Mouse (Mus musculus) brown adipose tissue, adult 24 weeks (tissue): ENCODE results near the gene Grrp1. TPM values are rescaled to one million over a fixed set of nuclear protein-coding genes. Genes with fewer than 3 reads are reported as not detected.
"Not testable (repeated sequence)": the region's sequence is repeated elsewhere in the genome, so short reads cannot be mapped to it uniquely, and the experiment has no call there.

ENCODE experiments used
- H3K27ac ChIP-seq: fragments of 200-500 bp; replicated peaks from 2 replicates; pipeline ENCODE4 v1.5.1; 2012; ENCODE audit warnings: low read depth, mild to moderate bottlenecking, low read length
- H3K4me1 ChIP-seq: fragments of 200-500 bp; 2 replicates; pipeline ENCODE4 v1.6.1; 2012; ENCODE audit warnings: low read length, mixed read lengths; ENCODE audit not compliant: control insufficient read depth, insufficient read depth, insufficient read length
- H3K4me3 ChIP-seq: fragments of 200-500 bp; 2 replicates; pipeline ENCODE4 v1.5.1; 2012; ENCODE audit warnings: low read depth, mild to moderate bottlenecking, low read length, moderate library complexity; ENCODE audit not compliant: insufficient read depth
- polyA plus RNA-seq: library from polyadenylated mRNA; stranded (reverse); fragments of >200 nt; gene quantifications from 2 replicates; pipeline ENCODE4 v1.2.4, GENCODE M21; 2012; ENCODE audit not compliant: missing spikeins, insufficient read depth, insufficient read length

The Grrp1 gene
- polyA plus RNA-seq, 1 experiment, result 2.8 TPM

DNA sequence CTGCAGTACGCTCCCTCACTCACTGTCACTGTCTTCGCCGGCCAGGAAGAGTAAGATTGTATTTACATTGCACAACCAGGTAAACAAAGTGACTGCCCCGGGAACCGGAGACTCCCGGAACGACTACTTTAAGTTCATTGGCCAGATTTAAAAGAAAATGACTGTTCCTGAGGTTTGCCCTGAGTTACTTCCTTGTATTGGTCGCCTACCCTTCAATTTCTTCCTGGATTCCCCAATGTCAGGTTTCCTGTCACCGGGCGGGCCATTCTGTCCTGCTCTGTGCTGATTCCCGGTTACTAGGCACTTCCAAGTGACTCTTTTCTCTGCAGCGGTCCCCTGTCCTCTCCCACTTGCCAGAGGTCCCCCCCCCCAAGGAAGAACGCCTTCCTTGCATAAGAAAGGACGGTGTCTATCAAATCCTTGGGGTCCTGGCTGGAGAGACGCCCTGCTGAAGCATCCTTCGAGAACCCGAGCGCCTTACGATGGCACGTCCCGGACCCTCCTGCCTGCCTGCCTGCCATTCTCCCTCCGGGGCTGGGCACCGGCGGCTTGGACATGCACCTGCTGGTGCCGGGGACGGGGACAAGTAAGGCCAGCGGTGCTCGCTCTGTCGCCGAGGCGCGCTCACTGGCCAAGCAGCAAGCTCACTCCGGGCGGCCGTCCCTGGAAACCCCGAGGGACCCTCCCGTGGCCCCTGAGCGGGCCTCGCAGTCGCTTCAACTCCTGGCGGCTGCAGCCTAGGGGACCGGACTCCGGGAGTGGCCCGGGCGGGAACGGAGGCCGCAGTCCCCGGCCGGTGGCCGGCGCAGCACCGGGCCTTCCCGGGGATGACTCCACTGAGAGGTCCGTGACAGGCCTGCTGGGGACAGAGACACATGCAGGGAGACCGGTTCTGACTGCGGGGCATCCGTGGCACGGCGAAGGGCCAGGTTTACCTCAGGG is 32.6 kb upstream of the Grrp1 start:
- Histone ChIP-seq H3K4me3 (peak overlapping the region; percentile 94), H3K27ac (0 out of 2 replicates have a peak overlapping the region, but pooled peaks have one; percentile 8), H3K4me1 (peaks cover 2% of the 10 kb centered on the region; the same call in 1 of the 2 replicates)

DNA sequence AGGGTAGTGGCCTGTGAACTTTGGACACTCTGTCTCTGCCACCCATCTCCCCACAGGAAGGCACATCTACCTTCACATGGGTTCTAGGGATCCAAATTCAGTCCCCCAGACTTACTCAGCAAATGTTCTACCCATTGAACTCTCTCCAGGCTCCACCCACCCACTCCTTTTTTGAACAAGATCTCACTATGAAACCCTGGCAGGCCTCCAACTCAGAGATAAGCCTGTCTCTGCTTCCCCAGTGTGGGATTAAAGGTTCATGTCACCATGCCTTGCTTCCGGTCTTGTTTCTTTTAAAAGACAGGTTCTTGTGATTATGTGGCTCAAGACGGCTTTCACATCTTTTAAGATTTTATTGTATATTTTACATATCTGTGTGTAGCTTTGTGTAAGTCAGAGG is 31.0 kb upstream of the Grrp1 start:
- Histone ChIP-seq H3K27ac (no peak overlapping the region), H3K4me3 (no peak overlapping the region), H3K4me1 (peaks cover 2% of the 10 kb centered on the region; the same call in 1 of the 2 replicates)

DNA sequence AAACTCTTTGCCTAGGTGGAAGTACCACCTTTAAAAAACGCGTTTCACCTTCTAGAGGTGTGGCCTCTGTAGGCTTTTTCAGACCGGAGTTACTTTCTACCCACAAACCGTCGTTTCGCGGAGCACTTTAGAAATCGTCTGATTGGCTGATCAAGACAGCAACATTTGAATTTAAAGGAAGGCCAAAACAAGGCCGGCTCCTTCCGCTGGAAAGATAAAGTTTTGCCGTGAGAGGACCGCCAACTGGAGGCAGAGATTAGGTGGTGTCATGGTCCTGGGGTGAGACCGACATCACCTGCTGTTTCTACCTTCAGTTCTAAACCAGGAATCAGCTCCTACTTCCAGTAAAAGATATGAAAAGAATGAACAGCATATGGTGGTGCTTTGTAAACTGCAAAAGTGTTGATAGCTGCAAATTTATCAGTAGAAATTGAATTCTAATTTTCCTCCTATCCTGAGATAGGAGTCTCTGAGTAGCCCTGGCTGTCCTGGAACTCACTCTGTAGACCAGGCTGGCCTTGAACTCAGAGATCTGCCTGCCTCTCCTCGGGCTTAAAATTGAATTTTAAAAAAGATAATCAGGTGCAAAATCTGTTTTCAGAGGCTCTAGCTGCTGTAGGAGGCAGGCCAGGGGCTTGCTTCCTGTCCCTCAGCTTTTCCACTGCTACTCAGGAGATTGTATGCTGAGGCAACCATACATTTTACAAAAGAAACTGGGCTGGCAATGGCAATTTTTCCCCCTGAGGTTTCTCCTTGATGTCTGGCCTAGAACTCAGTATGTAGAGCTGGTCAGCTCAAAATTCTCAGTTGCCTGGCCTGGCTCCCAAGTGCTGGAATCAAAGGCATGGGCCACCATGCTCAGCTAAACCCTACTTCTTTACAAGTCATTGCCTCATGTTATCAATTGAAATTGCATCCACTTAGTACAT is 19.8 kb upstream of the Grrp1 start:
- no peaks in the 10 kb centered on the region for H3K4me1 ChIP-seq
- H3K4me3 ChIP-seq, result no peak overlapping the region

DNA sequence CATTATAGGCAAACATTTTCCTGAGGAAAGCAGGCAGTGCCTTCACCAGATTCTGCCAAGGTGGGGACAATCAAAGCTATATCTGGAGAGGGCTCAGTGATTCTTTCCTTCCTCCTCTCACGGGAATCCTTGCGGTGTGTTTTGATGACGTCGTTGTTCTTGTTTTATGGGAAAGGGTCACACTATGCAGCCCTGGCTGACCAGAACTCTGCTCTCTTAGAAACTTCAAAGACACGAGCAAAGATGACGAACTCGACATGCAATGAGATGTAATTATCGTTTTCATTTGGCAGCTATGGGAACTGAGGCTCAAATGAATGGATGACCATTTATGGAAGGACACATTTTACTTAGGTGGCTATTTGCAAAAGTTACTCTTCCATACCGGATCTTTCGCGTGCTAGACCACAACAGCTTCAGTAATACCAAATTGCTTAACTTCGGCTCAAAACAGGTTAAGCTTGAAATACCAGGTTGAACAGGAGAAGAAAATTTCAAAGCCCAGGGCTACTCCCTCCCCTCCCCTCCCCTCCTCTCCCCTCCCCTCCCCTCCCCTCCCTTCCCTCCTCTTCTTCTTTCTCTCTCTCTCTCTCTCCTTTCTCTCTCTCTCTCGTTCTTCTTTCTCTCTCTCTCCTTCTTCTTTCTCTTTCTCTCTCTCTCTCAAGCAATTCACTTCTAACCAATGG is 19.0 kb upstream of the Grrp1 start:
- Histone ChIP-seq H3K4me1 (no peaks in the 10 kb centered on the region), H3K4me3 (no peak overlapping the region), H3K27ac (no peak overlapping the region)

More for the DNA sequence above, 19.8 kb upstream of the Grrp1 start:
- no peak overlapping the region for H3K27ac ChIP-seq

DNA sequence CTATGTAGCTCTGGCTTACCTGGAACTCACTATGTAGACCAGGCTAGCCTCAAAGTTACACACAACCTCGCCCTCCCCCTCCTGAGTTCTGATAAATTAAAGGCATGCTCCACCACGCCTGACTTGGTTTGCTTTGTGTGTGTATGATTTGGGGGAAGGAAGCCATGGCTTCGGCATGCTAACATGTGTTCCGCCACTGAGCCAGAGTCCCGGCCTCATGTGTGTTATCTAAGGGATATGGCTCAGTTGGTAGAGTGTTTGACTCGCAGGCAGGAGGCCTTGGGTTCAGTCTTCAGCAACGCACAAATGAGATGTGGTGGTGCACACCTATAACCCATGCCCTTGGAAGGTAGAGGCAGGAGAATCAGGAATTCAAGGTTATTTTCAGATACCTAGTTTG is 18.1 kb upstream of the Grrp1 start:
- H3K4me1 ChIP-seq, result no peaks in the 10 kb centered on the region
- no peak overlapping the region for H3K27ac ChIP-seq
- no peak overlapping the region for H3K4me3 ChIP-seq

DNA sequence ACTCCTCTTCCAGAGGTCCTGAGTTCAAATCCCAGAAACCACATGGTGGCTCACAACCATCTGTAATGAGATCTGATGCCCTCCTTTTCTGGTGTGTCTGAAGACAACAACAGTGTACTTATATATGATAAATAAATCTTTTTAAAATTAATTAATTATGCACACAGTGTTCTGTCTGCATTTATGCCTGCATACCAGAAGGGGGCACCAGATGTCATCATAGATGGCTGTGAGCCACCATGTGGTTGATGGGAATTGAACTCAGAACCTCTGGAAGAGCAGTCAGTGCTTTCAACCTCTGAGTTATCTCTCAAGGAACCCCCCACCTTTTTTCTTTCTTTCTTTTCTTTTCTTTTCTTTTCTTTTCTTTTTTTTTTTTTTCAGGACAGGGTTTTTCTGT is 15.7 kb upstream of the Grrp1 start:
- not testable (repeated sequence) for H3K27ac ChIP-seq, H3K4me1 ChIP-seq, H3K4me3 ChIP-seq

DNA sequence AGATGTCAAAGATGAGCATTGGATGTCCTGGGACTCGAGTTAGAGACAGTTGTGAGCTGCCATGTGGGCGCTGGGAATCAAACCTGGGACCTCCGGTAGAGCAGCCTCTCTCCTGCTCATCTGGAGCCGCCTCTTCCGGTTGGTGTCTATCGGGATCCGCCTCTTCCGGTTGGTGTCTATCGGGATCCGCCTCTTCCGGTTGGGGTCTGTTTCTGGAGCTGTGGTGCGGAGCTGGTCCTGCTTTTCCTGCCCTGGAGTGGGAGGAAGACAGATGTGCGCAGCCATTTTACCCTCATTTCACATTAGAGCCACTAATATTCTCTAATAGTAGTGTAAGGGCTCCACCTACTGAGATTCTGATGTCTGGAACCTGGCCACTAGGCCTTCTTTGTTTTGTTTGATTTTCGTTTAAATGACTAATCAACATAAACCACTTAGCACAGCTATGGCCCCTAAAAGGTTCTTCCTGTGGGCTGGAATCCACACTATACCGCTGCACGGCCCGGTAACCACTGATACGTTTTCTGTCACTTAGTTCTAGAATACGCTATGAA is 14.3 kb upstream of the Grrp1 start:
- no peak overlapping the region for H3K4me3 ChIP-seq
- H3K4me1 ChIP-seq, result no peaks in the 10 kb centered on the region
- H3K27ac ChIP-seq, result no peak overlapping the region

DNA sequence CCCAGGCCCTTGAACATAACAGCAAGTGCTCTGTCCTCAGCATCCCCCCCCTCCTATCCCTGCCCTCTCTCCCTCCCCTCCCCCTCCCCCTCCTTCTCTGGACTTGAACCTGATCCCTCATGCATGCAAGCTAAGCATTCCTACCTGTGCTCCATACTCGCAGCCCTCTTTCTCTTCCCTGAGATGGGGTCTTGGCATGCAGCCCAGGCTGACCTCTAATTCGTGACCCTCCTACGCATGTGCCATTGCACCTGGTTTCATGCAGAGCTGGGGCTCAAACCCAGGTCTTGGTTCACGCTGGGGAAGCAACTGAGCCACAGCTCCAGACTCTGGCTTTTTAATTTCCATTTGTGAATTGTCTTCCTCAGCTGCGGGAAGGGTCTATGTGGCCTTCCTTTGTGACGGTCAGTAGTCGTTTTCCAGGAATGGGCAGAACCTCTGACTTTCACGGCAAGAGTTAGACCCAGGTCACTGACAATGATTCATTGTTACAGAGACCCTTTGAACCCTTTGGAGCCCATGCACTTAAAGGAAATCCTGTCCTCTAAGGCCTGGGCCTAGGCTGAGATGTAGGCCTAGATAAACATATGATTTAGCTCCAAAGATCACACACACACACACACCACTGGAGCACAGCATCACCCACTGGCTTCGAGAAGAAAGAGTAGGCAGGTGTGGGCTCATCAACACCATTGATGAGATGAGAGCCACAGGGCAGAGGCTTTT is 12.1 kb upstream of the Grrp1 start:
- peak overlapping the region; percentile 28; the same call in 1 of the 2 replicates for H3K27ac ChIP-seq
- H3K4me1 ChIP-seq, result no peaks in the 10 kb centered on the region

DNA sequence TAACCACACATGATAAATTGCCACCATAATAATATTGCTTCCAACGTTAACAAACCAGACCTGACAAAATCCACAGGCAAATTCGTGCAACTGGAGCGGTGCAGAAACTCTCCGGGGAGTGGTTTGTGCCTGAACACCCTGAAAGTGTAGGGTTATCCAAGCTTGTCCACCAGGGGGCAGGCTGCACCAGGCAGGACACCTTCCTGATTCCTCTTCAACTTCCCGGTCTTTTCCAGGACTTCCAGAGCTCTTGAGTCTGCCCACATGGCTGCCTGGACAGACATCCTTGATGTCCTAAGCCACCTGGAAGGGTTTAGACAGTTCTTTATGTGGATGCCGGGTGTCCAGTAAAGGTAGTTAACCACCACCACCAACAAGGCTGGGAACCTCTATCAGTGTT is 9.3 kb upstream of the Grrp1 start:
- no peak overlapping the region for H3K27ac ChIP-seq
- H3K4me1 ChIP-seq, result no peaks in the 10 kb centered on the region
- no peak overlapping the region for H3K4me3 ChIP-seq

More for the DNA sequence above, 12.1 kb upstream of the Grrp1 start:
- H3K4me3 ChIP-seq, result no peak overlapping the region

DNA sequence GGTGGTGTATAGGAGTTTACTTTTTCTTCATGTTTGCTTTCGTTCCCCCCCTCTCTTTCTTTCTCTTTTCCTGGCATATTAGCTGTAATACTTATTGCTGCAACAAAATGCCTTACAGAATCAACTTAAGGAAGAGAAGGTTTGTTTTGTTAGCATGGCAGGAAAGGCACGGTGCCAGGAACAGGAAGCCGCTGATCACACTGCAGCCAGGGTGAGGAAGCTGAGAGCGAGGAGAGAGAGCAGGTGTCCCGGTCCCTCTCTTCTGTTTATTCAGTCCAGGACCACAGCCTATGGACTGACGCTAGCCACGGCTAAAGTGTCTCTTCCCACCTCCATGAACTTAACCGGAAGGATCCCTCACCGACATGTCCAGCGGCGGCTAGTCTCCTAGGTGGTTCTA is 4.4 kb upstream of the Grrp1 start:
- Histone ChIP-seq H3K27ac (no peak overlapping the region), H3K4me1 (peaks cover 5% of the 10 kb centered on the region), H3K4me3 (no peak overlapping the region)

DNA sequence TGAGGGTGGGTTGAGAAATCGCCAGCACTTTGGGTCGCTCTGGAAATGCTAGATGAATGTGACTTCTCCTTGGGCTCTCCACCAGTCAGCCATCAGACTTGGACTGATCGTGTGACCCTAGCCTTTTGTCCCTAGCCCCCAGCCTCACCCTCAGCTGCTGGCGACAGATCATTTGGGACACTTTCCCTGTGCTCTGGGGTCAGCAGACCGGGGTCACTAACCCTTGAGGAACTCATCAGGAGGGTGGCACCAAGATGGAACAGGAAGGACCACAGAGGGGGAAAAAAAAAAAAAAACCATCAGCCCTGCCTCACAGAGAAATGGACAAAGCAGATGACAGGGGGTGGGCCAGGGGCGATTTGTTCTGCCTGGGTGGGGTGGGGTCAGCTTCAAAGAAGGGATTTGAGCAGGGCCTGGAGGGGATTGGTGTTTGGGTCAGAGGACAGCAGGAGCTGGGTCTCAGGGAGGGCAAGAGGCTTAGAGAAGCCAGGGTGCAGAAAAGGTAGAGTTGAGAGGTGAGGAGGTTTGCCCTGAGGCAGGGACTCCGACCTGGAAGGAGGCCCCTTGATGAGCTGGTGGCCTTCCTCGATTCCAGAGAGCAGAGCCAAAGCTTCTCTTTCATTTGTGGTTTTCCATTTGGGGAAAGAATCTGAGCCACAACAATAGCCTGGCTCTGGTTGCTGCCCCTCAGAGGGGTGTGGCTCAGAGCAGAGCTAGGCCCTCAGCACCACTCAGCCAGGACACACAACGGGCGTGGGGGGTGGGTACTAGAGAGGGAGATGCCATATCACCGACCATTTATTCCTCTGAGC is 3.5 kb upstream of the Grrp1 start:
- Histone ChIP-seq H3K4me1 (peaks cover 5% of the 10 kb centered on the region), H3K4me3 (no peak overlapping the region), H3K27ac (peak overlapping the region; percentile 87)

DNA sequence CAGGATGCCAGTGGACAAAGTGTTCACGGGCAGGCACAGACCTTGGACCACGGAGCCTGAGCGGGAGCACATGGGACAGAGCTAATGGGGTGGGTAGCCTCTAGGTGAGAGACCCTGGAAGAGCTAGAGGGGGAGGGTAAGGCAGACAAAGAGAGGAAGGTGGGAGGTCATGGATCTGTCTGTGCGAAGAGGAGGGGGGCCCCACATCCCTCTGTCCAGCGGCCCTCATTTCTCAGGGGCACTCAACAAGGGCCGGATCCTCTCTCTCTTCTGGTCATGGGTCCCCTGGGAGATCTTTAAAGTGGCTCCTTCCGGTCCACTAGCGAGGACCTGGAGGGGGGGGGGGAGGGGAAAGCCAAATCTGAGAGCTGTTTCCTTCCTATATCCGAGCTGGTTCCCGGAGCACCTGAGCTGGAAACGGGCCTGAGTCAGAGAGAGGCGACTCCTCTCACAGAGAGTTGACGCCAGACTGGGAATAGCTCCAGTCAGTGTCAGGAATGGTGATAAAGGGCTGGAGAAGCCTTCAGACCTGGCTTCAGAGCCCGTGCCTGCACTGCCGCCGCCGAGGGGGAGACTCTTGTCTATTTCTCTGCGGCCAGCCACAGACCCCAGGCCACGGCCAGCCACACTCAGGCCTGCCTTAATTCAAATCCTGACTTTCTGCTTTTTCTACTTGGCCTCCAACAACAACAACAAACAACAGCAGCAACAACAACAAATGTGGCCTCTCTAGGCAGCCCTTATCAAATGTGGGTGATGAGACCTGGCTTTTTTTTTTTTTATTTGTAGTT is 2.7 kb upstream of the Grrp1 start:
- H3K4me3 ChIP-seq, result peak overlapping the region; percentile 22
- H3K4me1 ChIP-seq, result peaks cover 5% of the 10 kb centered on the region
- peak overlapping the region; percentile 94 for H3K27ac ChIP-seq

DNA sequence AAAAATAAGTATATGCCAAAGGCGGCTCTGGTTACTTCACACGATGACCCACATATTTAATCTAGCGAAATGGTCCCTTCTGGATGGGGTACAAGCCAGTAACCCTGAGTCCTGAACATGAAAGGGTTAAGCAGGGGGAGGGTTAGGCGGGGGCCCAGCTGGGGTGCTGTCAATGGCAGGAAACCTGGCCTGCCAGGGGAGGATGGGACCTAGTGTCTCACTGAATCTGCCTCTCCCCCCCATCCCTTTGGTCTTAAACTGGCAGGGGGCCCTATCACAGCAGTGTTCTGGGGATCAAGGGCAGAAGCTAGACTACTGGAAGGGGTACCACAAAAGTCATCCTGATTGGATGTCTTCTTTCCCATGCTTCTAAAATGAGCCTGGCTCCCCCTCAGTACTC is 1.9 kb upstream of the Grrp1 start:
- peak overlapping the region; percentile 94 for H3K27ac ChIP-seq
- peak overlapping the region; percentile 22; the same call in 1 of the 2 replicates for H3K4me3 ChIP-seq
- H3K4me1 ChIP-seq, result peaks cover 5% of the 10 kb centered on the region
